Mouse (Mus musculus) testis, adult 2 months (tissue): ENCODE measurements around the gene Ifit1.

Experiments used
- CTCF ChIP-seq: fragments of 200-500 bp; IDR thresholded peaks from 2 replicates; pipeline ENCODE4 v1.5.1; 2012; ENCODE audit warnings: low read depth, mild to moderate bottlenecking, inconsistent platforms, low read length, moderate library complexity; ENCODE audit not compliant: control insufficient read depth, insufficient read depth, insufficient replicate concordance
- POLR2A ChIP-seq: fragments of 200-500 bp; IDR thresholded peaks from 2 replicates; pipeline ENCODE4 v1.6.1; 2012; ENCODE audit warnings: low read depth, mild to moderate bottlenecking, inconsistent platforms, low read length, moderate library complexity; ENCODE audit not compliant: control insufficient read depth

DNA sequence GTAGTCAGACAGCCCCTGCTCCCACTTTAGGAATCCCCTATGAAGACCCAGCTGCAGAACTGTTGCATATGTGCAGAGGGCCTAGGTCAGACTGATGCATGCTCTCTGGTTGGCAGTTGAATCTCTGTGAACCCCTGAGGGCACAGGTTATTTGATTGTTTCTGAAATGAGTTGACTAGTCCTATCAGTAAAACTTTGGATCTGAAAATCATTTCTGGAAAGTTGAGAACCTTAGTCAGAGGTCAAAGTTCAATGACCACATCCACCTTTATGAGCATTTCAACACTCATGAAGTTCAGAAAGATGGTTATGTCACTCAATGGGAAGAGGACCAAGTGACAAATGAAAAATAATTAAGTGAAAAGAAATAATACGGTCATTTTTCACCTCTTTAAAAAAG is 44.9 kb downstream of the Ifit1 start:
- TF ChIP-seq CTCF: no peak
- no peak for TF ChIP-seq POLR2A
